Mouse (Mus musculus) T-helper 1 cell (primary cell): ENCODE results near the gene Tlk2.

Source experiments
- in situ Hi-C: fragments of 300-600 bp; cut with MboI, MseI; formaldehyde crosslinking; loops from one replicate; pipeline ENCODE4 v1.15.1; 2025; ENCODE audit warnings: high pct_unique_total_duplicates

Gene Tlk2

GRCm38 (mm10) chr11:105161411-105161810, 17.2 kb upstream of the Tlk2 start:
- in situ Hi-C loops = no loop called here

- in situ Hi-C loops = no loop called here
These were observed 13.8 kb upstream of the Tlk2 start for GRCm38 (mm10) chr11:105164516-105165510.

GRCm38 (mm10) chr11:105166780-105167179, 11.8 kb upstream of the Tlk2 start:
- in situ Hi-C loops = no loop called here

GRCm38 (mm10) chr11:105179523-105179922, 916 bp downstream of the Tlk2 start:
- in situ Hi-C loops = loop anchor here (5.0 kb wide), 2 partner anchors 38 to 47 kb away; no protein-coding TSS in a partner anchor

- in situ Hi-C loops = no loop called here
These were observed 2.0 kb downstream of the Tlk2 start for GRCm38 (mm10) chr11:105180471-105181091.

- in situ Hi-C loops = no loop called here
These were observed 2.6 kb downstream of the Tlk2 start for GRCm38 (mm10) chr11:105181126-105181637.

- in situ Hi-C loops = no loop called here
These were observed 3.3 kb downstream of the Tlk2 start for GRCm38 (mm10) chr11:105181689-105182460.

- in situ Hi-C loops = no loop called here
These were observed 3.9 kb downstream of the Tlk2 start for GRCm38 (mm10) chr11:105182461-105182855.

- in situ Hi-C loops = no loop called here
These were observed 6.1 kb downstream of the Tlk2 start for GRCm38 (mm10) chr11:105184678-105185077.

GRCm38 (mm10) chr11:105192186-105192585, 13.6 kb downstream of the Tlk2 start:
- in situ Hi-C loops = no loop called here

GRCm38 (mm10) chr11:105196893-105197662, 18.5 kb downstream of the Tlk2 start:
- in situ Hi-C loops = no loop called here

GRCm38 (mm10) chr11:105202403-105202802, 23.8 kb downstream of the Tlk2 start:
- in situ Hi-C loops = no loop called here

- in situ Hi-C loops = no loop called here
These were observed 31.4 kb downstream of the Tlk2 start for GRCm38 (mm10) chr11:105210007-105210406.

GRCm38 (mm10) chr11:105214257-105214656, 35.6 kb downstream of the Tlk2 start:
- in situ Hi-C loops = no loop called here

GRCm38 (mm10) chr11:105217771-105218170, 39.2 kb downstream of the Tlk2 start:
- in situ Hi-C loops = loop anchor here (5.0 kb wide), 1 partner anchor 40 kb away; the partner anchor contains the start of gene Tlk2

GRCm38 (mm10) chr11:105234501-105234900, 55.9 kb downstream of the Tlk2 start:
- in situ Hi-C loops = no loop called here

GRCm38 (mm10) chr11:105240991-105241390, 62.4 kb downstream of the Tlk2 start:
- in situ Hi-C loops = no loop called here

- in situ Hi-C loops = no loop called here
These were observed 67.8 kb downstream of the Tlk2 start for GRCm38 (mm10) chr11:105246369-105246768.

- in situ Hi-C loops = no loop called here
These were observed 68.2 kb downstream of the Tlk2 start for GRCm38 (mm10) chr11:105246785-105247184.

GRCm38 (mm10) chr11:105247321-105247720, 68.7 kb downstream of the Tlk2 start:
- in situ Hi-C loops = no loop called here

GRCm38 (mm10) chr11:105259733-105260132, 81.1 kb downstream of the Tlk2 start:
- in situ Hi-C loops = no loop called here
